Comparison of ENCODE assay signal across 8 mouse cellular contexts in the genomic region with DNA sequence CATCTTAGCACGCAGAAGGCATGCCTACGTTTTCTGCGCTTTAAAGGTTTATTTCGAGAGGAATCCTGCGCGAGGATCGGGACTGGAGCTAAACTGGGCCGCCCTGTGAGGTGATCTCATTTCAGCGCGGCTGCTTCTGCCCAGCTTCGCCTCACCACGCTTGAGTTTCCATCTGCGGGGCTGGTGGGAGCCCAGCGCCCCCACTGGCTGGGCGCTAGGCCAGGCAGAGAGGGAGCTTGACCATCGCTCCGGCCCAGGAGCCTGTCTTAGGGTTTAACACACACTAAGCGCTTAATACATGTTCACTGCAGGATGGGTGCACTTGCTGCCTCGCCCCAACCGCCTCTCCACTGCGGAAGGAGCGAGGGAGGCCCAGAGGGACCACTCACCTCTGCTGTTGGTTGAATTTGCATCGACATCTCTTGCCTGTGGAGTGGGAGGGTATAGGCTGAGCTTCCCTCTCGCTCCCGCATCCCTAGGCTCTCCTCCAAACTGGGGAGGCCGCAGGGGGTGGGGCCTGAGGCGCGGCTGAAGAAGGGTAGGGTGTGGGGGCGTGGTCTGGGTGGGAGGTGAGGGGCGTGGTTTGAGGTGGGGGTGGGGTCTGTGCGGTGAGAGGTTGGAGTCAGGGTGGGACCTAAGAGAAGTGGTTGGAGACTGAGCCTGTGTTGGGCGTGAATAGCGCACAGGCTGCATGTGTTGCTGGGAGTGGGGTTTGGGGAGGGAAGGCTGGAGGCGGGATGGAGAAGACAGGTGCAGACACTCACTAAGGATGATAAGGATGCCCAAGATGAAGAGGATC. TPM values are rescaled to one million over a fixed set of nuclear protein-coding genes. Genes with fewer than 3 reads are reported as not detected.
DNase-seq lines count a peak whose midpoint lies in the region; TF ChIP-seq lines count a peak whose summit lies in the region.

No protein-coding gene starts in this region.

- TF ChIP-seq CTCF in heart, adult 2 months (IDR thresholded peaks at IDR 0.05), result peak; percentile 19; the same call in 1 of the 2 replicates

- peaks cover 5% of the 10 kb centered on the region for H3K4me1 ChIP-seq in heart, adult 2 months (ENCODE audit: control insufficient read depth, insufficient read depth, low read length)

- H3K36me3 ChIP-seq in heart, adult 2 months (ENCODE audit: control insufficient read depth, insufficient read depth, low read length), result no peaks in the 10 kb centered on the region

- no peaks in the 10 kb centered on the region; the same call in 1 of the 2 replicates for H3K27me3 ChIP-seq in heart, adult 2 months (ENCODE audit: control insufficient read depth, insufficient read depth, low read length)

- peak; percentile 63 for DNase-seq in urinary bladder, postnatal 14 days (ENCODE audit: low spot score)
- DNase-seq in urinary bladder, adult 2 months (ENCODE audit: low spot score), result no peak
- peak; percentile 58 for DNase-seq in embryo, embryonic 10.5 days (ENCODE audit: low spot score)
- DNase-seq in heart, adult 2 months, result peak; percentile 48 to 52
- DNase-seq in layer of hippocampus, adult 9-11 months, result peak; percentile 60
- peak; percentile 36 for DNase-seq in lung, postnatal 36 days
- peak; percentile 82 for DNase-seq in right cerebral cortex, postnatal 25 days
- no peak for DNase-seq in spleen, adult 18-20 months

- peak overlapping the region; percentile 62 for H3K4me3 ChIP-seq in heart, adult 2 months

- TF ChIP-seq POLR2A in heart, adult 2 months (IDR thresholded peaks at IDR 0.05; ENCODE audit: insufficient read depth, low read depth, low read length), result peak; percentile 47; the same call in 1 of the 2 replicates

- WGBS in heart, adult 2 months, result 16% methylated on average over 34 of the region's 34 CpGs

- peak overlapping the region; percentile 76 for H3K9ac ChIP-seq in heart, adult 2 months (ENCODE audit: low read depth, low read length)

- no peak for TF ChIP-seq EP300 in heart, adult 2 months (IDR thresholded peaks at IDR 0.05; ENCODE audit: insufficient read depth, low read depth, low read length)

- H3K79me2 ChIP-seq in heart, adult 2 months (replicated peaks; ENCODE audit: control insufficient read depth, insufficient read depth, low read length), result no peaks in the 10 kb centered on the region

- H3K27ac ChIP-seq in heart, adult 2 months, result no peak overlapping the region; the same call in 1 of the 2 replicates

- intact Hi-C loops in heart, adult 2 months (cut with DNase I), result loop anchor here (5.0 kb wide), 1 partner anchor 81 kb away; a partner anchor contains a TSS

RNA-seq across cellular contexts. Expression of a gene that starts 1.6 kb away (rescaled TPM):
- 7.4 and 10.7 TPM in 2 replicates for polyA plus RNA-seq in urinary bladder, adult 2 months (2012; rRNA removed)
- total RNA-seq in heart, adult 2 months (2021), result 1 to 10 TPM in 1 of 2 experiments, under 1 TPM in 1; 0.63 to 1.5 TPM
- 2.9 and 3.4 TPM in 2 replicates for polyA plus RNA-seq in heart, adult 2 months (2012; rRNA removed)

RNA-seq across cellular contexts. Expression of a gene that starts 4.2 kb away (rescaled TPM):
- polyA plus RNA-seq in urinary bladder, adult 2 months (2012; rRNA removed), result 494 and 552 TPM in 2 replicates
- total RNA-seq in heart, adult 2 months (2021), result 100 to 1,000 TPM; 839 to 985 TPM
- 1,788 and 1,851 TPM in 2 replicates for polyA plus RNA-seq in heart, adult 2 months (2012; rRNA removed)

RNA-seq across cellular contexts. Expression of a gene that starts 6.3 kb away (rescaled TPM):
- polyA plus RNA-seq in urinary bladder, adult 2 months (2012; rRNA removed), result 16.0 and 17.8 TPM in 2 replicates
- total RNA-seq in heart, adult 2 months (2021), result 1 to 10 TPM; 3.8 to 3.9 TPM
- 5.4 and 6.5 TPM in 2 replicates for polyA plus RNA-seq in heart, adult 2 months (2012; rRNA removed)

RNA-seq across cellular contexts. Expression of a gene that starts 10.6 kb away (rescaled TPM):
- 103 and 107 TPM in 2 replicates for polyA plus RNA-seq in urinary bladder, adult 2 months (2012; rRNA removed)
- total RNA-seq in heart, adult 2 months (2021), result 10 to 100 TPM; 30.5 to 31.1 TPM
- 45.0 and 55.2 TPM in 2 replicates for polyA plus RNA-seq in heart, adult 2 months (2012; rRNA removed)

RNA-seq across cellular contexts. Expression of a gene that starts 23.7 kb away (rescaled TPM):
- polyA plus RNA-seq in urinary bladder, adult 2 months (2012; rRNA removed), result 445 and 558 TPM in 2 replicates
- 1 to 10 TPM; 1.6 to 2.5 TPM for total RNA-seq in heart, adult 2 months (2021)
- polyA plus RNA-seq in heart, adult 2 months (2012; rRNA removed), result 4.9 and 5.5 TPM in 2 replicates

Comparison
In these comparisons a context has a peak if more than half of its experiments do, and no peak if none do; other contexts are left out.
1. DNase-seq: peak in urinary bladder, postnatal 14 days (single experiment), embryo, embryonic 10.5 days (single experiment), heart, adult 2 months (2 of 2), layer of hippocampus, adult 9-11 months (single experiment), lung, postnatal 36 days (single experiment) and right cerebral cortex, postnatal 25 days (single experiment); none in urinary bladder, adult 2 months (single experiment) and spleen, adult 18-20 months (0 of 2).